8 mouse cellular contexts compared by ENCODE assay signal in the genomic region with DNA sequence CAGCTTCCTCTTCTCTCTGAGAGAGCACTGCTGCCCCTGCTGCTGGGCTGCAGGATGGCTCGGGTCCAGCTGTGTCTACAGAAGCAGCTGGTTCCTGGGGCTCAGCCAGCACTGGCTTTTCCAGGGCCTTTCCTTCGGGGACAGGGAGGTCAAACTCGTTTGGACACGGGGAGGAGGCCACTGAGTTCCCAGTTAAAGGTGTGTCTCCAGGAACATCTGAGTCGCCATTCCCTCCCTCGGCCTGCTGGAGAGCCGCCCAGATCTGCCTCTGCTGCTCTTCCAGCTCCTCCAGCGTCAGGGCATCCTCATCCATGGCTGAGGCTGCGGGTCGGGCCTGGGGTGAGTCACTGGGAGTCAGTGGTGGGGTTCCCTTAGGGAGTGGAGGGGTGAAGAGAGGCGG. TPM values are rescaled to one million over a fixed set of nuclear protein-coding genes. Genes with fewer than 3 reads are reported as not detected.
DNase-seq lines count a peak whose midpoint lies in the region; ATAC-seq lines count a peak whose summit lies in the region.

No protein-coding gene starts in this region.

- no peaks in the 10 kb centered on the region for H3K4me1 ChIP-seq in midbrain, embryonic 10.5 days

- H3K36me3 ChIP-seq in midbrain, embryonic 10.5 days, result peaks cover 89% of the 10 kb centered on the region

- H3K27me3 ChIP-seq in midbrain, embryonic 10.5 days (ENCODE audit: low read depth, poor library complexity, severe bottlenecking), result no peaks in the 10 kb centered on the region

- DNase-seq in cerebellum, adult 9-11 months, result peak; percentile 38
- peak; percentile 61 for DNase-seq in urinary bladder, postnatal 14 days (ENCODE audit: low spot score)
- no peak for DNase-seq in urinary bladder, adult 2 months (ENCODE audit: low spot score)
- peak; percentile 85 for DNase-seq in kidney, postnatal 10 days
- DNase-seq in lung, postnatal 10 days, result peak; percentile 84
- no peak for DNase-seq in retina, postnatal 1 day
- DNase-seq in midbrain, embryonic 10.5 days (ENCODE audit: low spot score), result no peak

- H3K4me3 ChIP-seq in midbrain, embryonic 10.5 days, result no peak overlapping the region

- no peak overlapping the region for H3K27ac ChIP-seq in midbrain, embryonic 10.5 days (replicated peaks)

- no peak for ATAC-seq in cerebellum, adult (ENCODE audit: insufficient number of reproducible peaks, low FRiP score, low TSS enrichment)

- whole genome bisulfite sequencing in midbrain, embryonic 10.5 days, result 81% methylated on average over 11 of the region's 11 CpGs

- no peaks in the 10 kb centered on the region for H3K9me3 ChIP-seq in midbrain, embryonic 10.5 days (replicated peaks)

RNA-seq across cellular contexts. Expression of gene Clip1, which starts 16.2 kb away (rescaled TPM):
- polyA plus RNA-seq in urinary bladder, adult 2 months (2012; rRNA removed), result 50.5 and 57.5 TPM in 2 replicates
- polyA plus RNA-seq in midbrain, embryonic 10.5 days (2016; fragmentation: Nextera tagmentation; extraction: Ambion mirVana), result 51.3 and 55.8 TPM in 2 replicates

RNA-seq across cellular contexts. Expression of gene Zcchc8, which starts 20.3 kb away (rescaled TPM):
- polyA plus RNA-seq in urinary bladder, adult 2 months (2012; rRNA removed), result 45.2 and 46.8 TPM in 2 replicates
- polyA plus RNA-seq in midbrain, embryonic 10.5 days (2016; fragmentation: Nextera tagmentation; extraction: Ambion mirVana), result 90.1 and 94.5 TPM in 2 replicates

RNA-seq across cellular contexts. Expression of gene Rsrc2, which starts 48.6 kb away (rescaled TPM):
- polyA plus RNA-seq in urinary bladder, adult 2 months (2012; rRNA removed), result 87.0 and 89.6 TPM in 2 replicates
- 126 and 151 TPM in 2 replicates for polyA plus RNA-seq in midbrain, embryonic 10.5 days (2016; fragmentation: Nextera tagmentation; extraction: Ambion mirVana)

RNA-seq across cellular contexts. Expression of gene Kntc1, which starts 48.9 kb away (rescaled TPM):
- polyA plus RNA-seq in urinary bladder, adult 2 months (2012; rRNA removed), result 0.99 and 1.6 TPM in 2 replicates
- polyA plus RNA-seq in midbrain, embryonic 10.5 days (2016; fragmentation: Nextera tagmentation; extraction: Ambion mirVana), result 45.5 and 47.7 TPM in 2 replicates

Comparison
In these comparisons a context has a peak if more than half of its experiments do, and no peak if none do; other contexts are left out.
1. DNase-seq: peak in cerebellum, adult 9-11 months (single experiment), urinary bladder, postnatal 14 days (single experiment), kidney, postnatal 10 days (single experiment) and lung, postnatal 10 days (single experiment); none in urinary bladder, adult 2 months (single experiment), retina, postnatal 1 day (single experiment) and midbrain, embryonic 10.5 days (single experiment).